Mouse (Mus musculus): ENCODE measurements at regions not wholly inside any gene's neighbourhood (a gene's known extent, or its start where the extent isn't known, plus 50 kb on each side); places are given as distances from the start of the nearest gene placed in this dataset.

GRCm38 (mm10) chr9:115387471-115388360, 77.5 kb upstream of the Stt3b start:
- no peak overlapping the region for H3K4me3 ChIP-seq (replicated peaks; ENCODE audit: low read length)
- no peaks in the 10 kb centered on the region for H3K27me3 ChIP-seq (replicated peaks; ENCODE audit: control insufficient read depth, insufficient read depth, low read length)
- ATAC-seq, result no peak
- WGBS, result 86% methylated on average over 26 of the region's 26 CpGs
- peaks cover 16% of the 10 kb centered on the region for H3K4me1 ChIP-seq (replicated peaks; ENCODE audit: control insufficient read depth, insufficient read depth, low read length)
- no peaks in the 10 kb centered on the region for H3K9me3 ChIP-seq (ENCODE audit: control insufficient read depth, low read length)
- H3K27ac ChIP-seq (ENCODE audit: low read length), result no peak overlapping the region
- H3K9ac ChIP-seq (replicated peaks; ENCODE audit: low read depth, low read length), result no peak overlapping the region
- H3K36me3 ChIP-seq (ENCODE audit: control insufficient read depth, insufficient read depth), result no peaks in the 10 kb centered on the region
- no peak overlapping the region for H3K4me2 ChIP-seq (ENCODE audit: low read length)

DNA sequence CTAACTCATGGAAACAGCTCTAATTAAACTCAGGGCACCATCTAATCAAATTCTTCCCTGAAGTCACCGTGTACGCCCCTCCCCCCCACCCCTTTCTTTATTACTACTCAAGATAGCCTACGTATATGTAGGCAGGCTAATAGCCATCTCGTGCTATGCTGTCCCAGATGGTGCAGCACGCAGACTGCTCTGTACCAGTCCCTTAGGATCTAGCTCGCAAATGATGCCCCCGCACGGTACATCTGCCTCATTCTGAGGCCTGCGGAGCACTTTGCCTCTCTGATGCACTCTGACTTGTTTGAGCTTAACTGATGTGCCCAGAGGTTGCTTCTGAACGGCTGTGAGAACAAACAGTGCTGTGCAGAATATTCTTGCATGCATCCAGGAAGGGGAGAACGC, 78.1 kb upstream of the Stt3b start:
- 86% methylated on average over 11 of the region's 11 CpGs for WGBS
- H3K4me3 ChIP-seq (replicated peaks; ENCODE audit: low read length), result no peak overlapping the region

GRCm38 (mm10) chr9:115389082-115389481, 78.9 kb upstream of the Stt3b start:
- H3K4me3 ChIP-seq (replicated peaks; ENCODE audit: low read length), result no peak overlapping the region
- H3K27me3 ChIP-seq (replicated peaks; ENCODE audit: control insufficient read depth, insufficient read depth, low read length), result no peaks in the 10 kb centered on the region
- H3K9ac ChIP-seq (replicated peaks; ENCODE audit: low read depth, low read length), result no peak overlapping the region
- no peak overlapping the region for H3K4me2 ChIP-seq (ENCODE audit: low read length)
- no peaks in the 10 kb centered on the region for H3K36me3 ChIP-seq (ENCODE audit: control insufficient read depth, insufficient read depth)
- 96% methylated on average over 2 of the region's 2 CpGs for WGBS
- H3K27ac ChIP-seq (ENCODE audit: low read length), result no peak overlapping the region
- H3K4me1 ChIP-seq (replicated peaks; ENCODE audit: control insufficient read depth, insufficient read depth, low read length), result peaks cover 16% of the 10 kb centered on the region
- H3K9me3 ChIP-seq (ENCODE audit: control insufficient read depth, low read length), result no peaks in the 10 kb centered on the region
- ATAC-seq, result no peak

More for the DNA sequence above, 78.1 kb upstream of the Stt3b start:
- H3K36me3 ChIP-seq (ENCODE audit: control insufficient read depth, insufficient read depth), result no peaks in the 10 kb centered on the region
- H3K9ac ChIP-seq (replicated peaks; ENCODE audit: low read depth, low read length), result no peak overlapping the region
- H3K27me3 ChIP-seq (replicated peaks; ENCODE audit: control insufficient read depth, insufficient read depth, low read length), result no peaks in the 10 kb centered on the region
- no peak for ATAC-seq
- no peak overlapping the region for H3K4me2 ChIP-seq (ENCODE audit: low read length)
- H3K4me1 ChIP-seq (replicated peaks; ENCODE audit: control insufficient read depth, insufficient read depth, low read length), result peaks cover 16% of the 10 kb centered on the region
- H3K27ac ChIP-seq (ENCODE audit: low read length), result no peak overlapping the region
- no peaks in the 10 kb centered on the region for H3K9me3 ChIP-seq (ENCODE audit: control insufficient read depth, low read length)

DNA sequence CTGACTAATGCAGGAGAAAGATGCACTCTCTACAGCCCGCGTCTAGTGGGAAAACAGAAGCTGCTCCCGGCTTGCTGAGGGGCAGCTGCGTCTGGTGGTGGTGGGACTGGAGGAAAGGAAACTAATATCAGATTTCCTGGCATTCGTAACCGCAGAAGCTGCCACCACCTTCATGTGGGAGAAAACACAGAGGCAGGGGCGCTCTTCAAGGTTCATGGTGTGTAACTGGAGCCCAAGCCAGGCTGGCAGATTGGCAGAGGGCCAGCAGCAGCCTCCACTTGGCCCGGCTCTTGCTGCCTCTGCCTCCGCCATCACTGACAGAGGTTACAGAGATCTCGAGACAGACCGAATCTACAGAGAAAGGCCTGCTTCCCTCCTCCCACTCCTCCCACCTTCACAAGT, 80.7 kb upstream of the Stt3b start:
- 8% methylated on average over 11 of the region's 11 CpGs for WGBS
- Histone ChIP-seq H3K9ac (replicated peaks; ENCODE audit: low read depth, low read length) (peak overlapping the region; percentile 22; the same call in 1 of the 2 replicates), H3K27me3 (replicated peaks; ENCODE audit: control insufficient read depth, insufficient read depth, low read length) (no peaks in the 10 kb centered on the region), H3K36me3 (ENCODE audit: control insufficient read depth, insufficient read depth) (no peaks in the 10 kb centered on the region), H3K9me3 (ENCODE audit: control insufficient read depth, low read length) (no peaks in the 10 kb centered on the region), H3K4me1 (replicated peaks; ENCODE audit: control insufficient read depth, insufficient read depth, low read length) (peaks cover 16% of the 10 kb centered on the region), H3K4me2 (ENCODE audit: low read length) (peak overlapping the region; percentile 23), H3K27ac (ENCODE audit: low read length) (no peak overlapping the region), H3K4me3 (replicated peaks; ENCODE audit: low read length) (no peak overlapping the region)
- ATAC-seq, result peak; percentile 87

DNA sequence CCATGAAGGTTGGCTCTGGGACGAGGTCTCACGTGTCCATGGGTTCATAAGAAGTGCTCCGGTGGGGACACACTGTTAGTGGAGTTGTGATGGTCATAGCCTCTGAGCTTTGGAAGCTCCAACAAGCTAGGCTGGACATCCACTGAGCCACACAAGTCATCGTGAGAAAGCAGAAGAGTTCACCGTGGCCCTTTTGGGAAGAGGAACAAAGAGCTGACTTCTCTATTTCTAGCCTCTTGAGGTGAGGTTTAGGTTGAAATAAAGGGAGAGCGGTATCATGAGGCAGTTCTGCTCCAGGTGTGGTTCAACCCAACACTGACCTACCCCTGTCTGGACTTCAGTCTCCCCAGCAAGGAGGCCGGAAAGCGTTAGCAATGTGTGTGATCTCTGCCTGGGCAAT, 85.3 kb upstream of the Stt3b start:
- no peaks in the 10 kb centered on the region for H3K27me3 ChIP-seq (replicated peaks; ENCODE audit: control insufficient read depth, insufficient read depth, low read length)
- no peak overlapping the region for H3K4me2 ChIP-seq (ENCODE audit: low read length)
- peaks cover 2% of the 10 kb centered on the region; the same call in 1 of the 2 replicates for H3K9me3 ChIP-seq (ENCODE audit: control insufficient read depth, low read length)
- no peak for ATAC-seq
- H3K36me3 ChIP-seq (ENCODE audit: control insufficient read depth, insufficient read depth), result no peaks in the 10 kb centered on the region
- H3K4me1 ChIP-seq (replicated peaks; ENCODE audit: control insufficient read depth, insufficient read depth, low read length), result peaks cover 14% of the 10 kb centered on the region
- H3K9ac ChIP-seq (replicated peaks; ENCODE audit: low read depth, low read length), result no peak overlapping the region
- H3K4me3 ChIP-seq (replicated peaks; ENCODE audit: low read length), result no peak overlapping the region
- H3K27ac ChIP-seq (ENCODE audit: low read length), result no peak overlapping the region
- 97% methylated on average over 8 of the region's 8 CpGs for WGBS

DNA sequence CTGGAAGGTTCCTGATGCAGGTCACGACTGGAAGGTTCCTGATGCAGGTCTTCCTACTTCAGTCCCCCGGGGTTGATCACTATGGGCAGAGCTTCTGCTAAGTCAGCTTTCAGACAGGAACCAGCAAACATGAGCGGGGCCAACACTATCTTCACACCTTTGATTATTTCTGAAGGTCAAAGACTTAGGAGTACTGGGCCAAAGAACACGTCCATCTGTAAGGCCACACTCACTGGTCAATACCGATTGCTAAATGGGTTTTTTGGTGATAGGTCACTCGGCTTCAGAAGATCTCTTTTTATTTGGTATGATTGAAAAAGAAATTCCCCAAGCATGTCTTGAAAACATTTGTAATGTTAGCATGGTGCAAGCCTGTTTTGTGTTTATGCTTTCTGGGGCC, 90.2 kb upstream of the Stt3b start:
- H3K36me3 ChIP-seq (ENCODE audit: control insufficient read depth, insufficient read depth), result no peaks in the 10 kb centered on the region
- H3K4me1 ChIP-seq (replicated peaks; ENCODE audit: control insufficient read depth, insufficient read depth, low read length), result no peaks in the 10 kb centered on the region
- no peak overlapping the region for H3K27ac ChIP-seq (ENCODE audit: low read length)
- 94% methylated on average over 6 of the region's 6 CpGs for WGBS
- no peaks in the 10 kb centered on the region for H3K27me3 ChIP-seq (replicated peaks; ENCODE audit: control insufficient read depth, insufficient read depth, low read length)
- H3K9me3 ChIP-seq (ENCODE audit: control insufficient read depth, low read length), result peaks cover 2% of the 10 kb centered on the region; the same call in 1 of the 2 replicates
- no peak for ATAC-seq
- H3K4me2 ChIP-seq (ENCODE audit: low read length), result no peak overlapping the region
- no peak overlapping the region for H3K9ac ChIP-seq (replicated peaks; ENCODE audit: low read depth, low read length)
- H3K4me3 ChIP-seq (replicated peaks; ENCODE audit: low read length), result no peak overlapping the region

DNA sequence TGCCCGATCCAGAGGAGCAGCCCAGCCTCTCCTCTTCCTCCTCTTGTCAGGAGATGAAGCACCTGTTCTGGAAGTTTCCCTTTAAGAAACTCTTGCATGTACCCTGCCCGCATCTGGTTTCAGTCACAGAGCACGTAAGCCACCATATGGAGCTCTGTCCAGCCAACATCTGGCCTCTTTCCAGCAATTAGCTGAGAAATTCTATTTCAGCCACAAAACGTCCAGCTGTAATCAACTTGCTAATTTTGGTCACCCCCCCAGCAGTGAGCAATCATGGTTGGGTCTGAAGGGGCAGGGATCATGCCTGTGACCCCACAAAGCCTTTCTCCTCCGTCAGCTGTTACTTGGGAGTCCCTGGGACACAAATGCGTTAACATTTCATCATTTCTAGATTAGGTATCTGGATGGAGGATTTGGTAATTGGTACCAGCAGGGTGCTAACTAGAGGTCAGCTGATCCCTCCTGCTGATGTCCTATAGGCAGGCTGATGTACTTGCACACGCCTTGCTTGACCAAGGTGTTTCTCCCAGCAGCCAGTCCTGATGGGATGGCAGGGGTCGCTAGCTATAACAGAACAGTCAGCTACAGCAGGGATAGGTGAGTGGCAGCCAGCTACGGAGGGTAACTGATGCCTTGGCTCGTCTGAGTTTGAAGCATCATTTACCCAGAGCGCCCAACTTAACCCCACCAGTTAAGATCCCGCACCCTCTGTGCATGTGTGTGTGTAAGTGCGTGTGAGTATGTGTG, 91.4 kb upstream of the Stt3b start:
- ATAC-seq, result no peak
- H3K27me3 ChIP-seq (replicated peaks; ENCODE audit: control insufficient read depth, insufficient read depth, low read length), result no peaks in the 10 kb centered on the region
- no peak overlapping the region for H3K9ac ChIP-seq (replicated peaks; ENCODE audit: low read depth, low read length)
- H3K27ac ChIP-seq (ENCODE audit: low read length), result no peak overlapping the region
- no peaks in the 10 kb centered on the region for H3K36me3 ChIP-seq (ENCODE audit: control insufficient read depth, insufficient read depth)
- H3K9me3 ChIP-seq (ENCODE audit: control insufficient read depth, low read length), result peaks cover 2% of the 10 kb centered on the region; the same call in 1 of the 2 replicates
- H3K4me3 ChIP-seq (replicated peaks; ENCODE audit: low read length), result no peak overlapping the region
- H3K4me1 ChIP-seq (replicated peaks; ENCODE audit: control insufficient read depth, insufficient read depth, low read length), result no peaks in the 10 kb centered on the region
- no peak overlapping the region for H3K4me2 ChIP-seq (ENCODE audit: low read length)
- 66% methylated on average over 13 of the region's 13 CpGs for WGBS

GRCm38 (mm10) chr9:115402661-115403060, 92.4 kb upstream of the Stt3b start:
- H3K27ac ChIP-seq (ENCODE audit: low read length), result no peak overlapping the region
- WGBS, result 73% methylated on average over 6 of the region's 6 CpGs
- no peak for ATAC-seq

DNA sequence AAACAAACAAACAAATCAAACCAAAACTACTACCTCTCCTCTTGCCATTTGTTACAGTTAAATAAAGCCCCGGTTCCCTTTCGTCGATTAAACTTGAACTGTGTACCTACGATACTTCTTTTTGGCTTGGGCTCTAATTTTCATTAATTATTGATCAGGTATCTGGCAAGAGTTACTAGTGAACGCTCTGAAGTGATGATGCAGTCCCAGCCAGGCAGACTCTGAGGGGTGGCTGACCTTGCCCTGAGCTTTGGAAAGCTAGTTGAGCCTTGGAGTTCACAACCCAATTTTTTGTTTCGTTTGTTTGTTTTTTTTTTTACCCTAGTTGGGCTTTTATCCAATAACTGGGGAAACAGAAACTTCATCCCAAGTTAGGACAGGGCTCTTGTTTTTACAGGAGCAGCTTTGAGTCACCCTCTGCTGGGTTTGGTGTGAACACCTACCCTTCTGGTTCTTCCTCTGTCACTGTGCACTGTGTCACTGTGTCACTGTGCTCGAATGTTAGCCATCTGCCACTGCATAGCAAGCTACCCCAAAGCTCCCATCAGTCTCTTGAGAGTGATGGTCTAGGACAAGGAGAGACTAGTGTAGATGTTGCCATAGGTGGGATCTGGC, 93.2 kb upstream of the Stt3b start:
- H3K9ac ChIP-seq (replicated peaks; ENCODE audit: low read depth, low read length), result no peak overlapping the region
- no peaks in the 10 kb centered on the region for H3K36me3 ChIP-seq (ENCODE audit: control insufficient read depth, insufficient read depth)
- H3K4me2 ChIP-seq (ENCODE audit: low read length), result no peak overlapping the region
- no peak for ATAC-seq
- no peaks in the 10 kb centered on the region for H3K4me1 ChIP-seq (replicated peaks; ENCODE audit: control insufficient read depth, insufficient read depth, low read length)
- H3K27ac ChIP-seq (ENCODE audit: low read length), result no peak overlapping the region
- H3K4me3 ChIP-seq (replicated peaks; ENCODE audit: low read length), result no peak overlapping the region
- WGBS, result 84% methylated on average over 7 of the region's 7 CpGs
- H3K27me3 ChIP-seq (replicated peaks; ENCODE audit: control insufficient read depth, insufficient read depth, low read length), result no peaks in the 10 kb centered on the region
- no peaks in the 10 kb centered on the region for H3K9me3 ChIP-seq (ENCODE audit: control insufficient read depth, low read length)

More at GRCm38 (mm10) chr9:115402661-115403060, 92.4 kb upstream of the Stt3b start:
- H3K27me3 ChIP-seq (replicated peaks; ENCODE audit: control insufficient read depth, insufficient read depth, low read length), result no peaks in the 10 kb centered on the region
- no peak overlapping the region for H3K4me3 ChIP-seq (replicated peaks; ENCODE audit: low read length)
- no peak overlapping the region for H3K4me2 ChIP-seq (ENCODE audit: low read length)
- no peaks in the 10 kb centered on the region for H3K4me1 ChIP-seq (replicated peaks; ENCODE audit: control insufficient read depth, insufficient read depth, low read length)
- H3K9me3 ChIP-seq (ENCODE audit: control insufficient read depth, low read length), result peaks cover 2% of the 10 kb centered on the region; the same call in 1 of the 2 replicates
- H3K9ac ChIP-seq (replicated peaks; ENCODE audit: low read depth, low read length), result no peak overlapping the region
- H3K36me3 ChIP-seq (ENCODE audit: control insufficient read depth, insufficient read depth), result no peaks in the 10 kb centered on the region
